Mouse (Mus musculus) lung, postnatal 10 days (tissue): ENCODE data around the gene Parp1.

ENCODE experiments used
- DNase-seq: peaks from one replicate; pipeline ENCODE4 v3.0.0; 2021

Parp1 gene

DNA sequence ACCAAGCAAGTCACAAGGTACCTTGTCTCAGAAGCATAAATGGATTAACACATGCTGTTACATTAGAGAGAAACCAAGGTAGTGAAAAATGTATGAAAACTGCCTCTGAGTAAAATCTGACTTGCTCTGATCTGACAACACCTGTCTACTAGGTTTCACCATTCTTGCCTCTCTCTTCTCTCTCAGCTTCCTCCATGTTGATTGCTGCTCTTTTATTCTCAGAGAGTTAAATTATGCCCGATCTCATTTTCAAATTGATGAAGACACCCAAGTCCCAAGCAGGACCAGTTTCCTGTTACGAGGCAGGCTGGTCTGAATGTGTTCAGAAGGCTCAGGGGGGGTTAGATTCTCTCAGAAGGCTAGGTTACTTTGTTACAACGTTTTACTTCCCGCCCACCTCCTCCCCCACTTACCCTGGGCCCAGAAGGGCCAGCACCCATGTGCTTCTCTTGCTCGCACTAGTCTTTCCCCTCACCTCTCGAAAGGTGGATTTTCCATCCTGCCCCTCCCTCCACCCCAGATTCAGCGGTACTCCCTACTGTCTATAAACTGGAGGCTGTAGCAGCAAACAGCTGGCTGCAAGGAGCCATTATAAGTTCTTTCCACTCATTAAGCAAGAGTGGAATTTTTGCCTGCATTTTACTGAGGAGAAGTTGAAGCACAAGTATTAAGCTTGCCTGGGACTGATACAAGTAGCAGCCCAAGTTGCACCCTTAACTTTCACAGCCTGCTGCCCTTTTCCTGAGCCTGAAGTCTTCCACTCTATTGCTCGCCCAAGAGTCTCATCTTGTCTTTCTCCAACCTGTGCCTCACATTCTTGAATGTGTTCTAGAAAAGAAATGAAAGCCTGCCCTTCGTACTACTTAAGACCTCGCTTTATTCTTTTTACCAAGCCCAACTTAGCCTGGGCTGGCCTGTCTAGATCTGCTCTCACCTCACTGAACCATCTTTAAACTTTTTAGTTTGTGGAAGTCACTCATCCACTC is 71.0 kb downstream of the Parp1 start:
- no peak for DNase-seq

DNA sequence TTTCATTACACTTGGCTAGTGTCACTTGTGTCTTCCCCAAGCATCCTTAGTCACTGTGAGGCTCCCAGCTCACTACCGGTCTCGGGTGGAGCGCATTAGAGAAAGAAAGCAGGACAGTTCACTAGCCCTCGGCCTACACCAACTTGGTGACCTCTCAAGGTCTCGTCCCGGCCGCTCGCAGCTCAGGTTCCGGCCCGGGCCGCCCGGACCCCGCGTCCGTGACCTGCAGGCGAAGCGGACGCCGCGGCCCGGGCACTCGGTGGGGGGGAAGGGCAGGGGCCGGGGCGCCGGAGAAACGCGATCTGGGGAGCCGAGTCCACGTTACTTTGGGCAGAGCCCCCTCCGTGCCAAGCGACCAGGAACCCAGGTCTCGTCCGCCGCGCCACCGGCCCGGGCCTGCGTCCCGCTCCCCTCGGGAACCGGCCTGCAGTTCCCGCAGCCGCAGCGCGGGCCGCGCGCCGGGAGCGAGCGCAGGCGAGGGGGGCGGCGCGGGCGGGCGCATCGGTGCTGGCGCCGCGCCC is 71.9 kb downstream of the Parp1 start:
- DNase-seq = peak; percentile 35

DNA sequence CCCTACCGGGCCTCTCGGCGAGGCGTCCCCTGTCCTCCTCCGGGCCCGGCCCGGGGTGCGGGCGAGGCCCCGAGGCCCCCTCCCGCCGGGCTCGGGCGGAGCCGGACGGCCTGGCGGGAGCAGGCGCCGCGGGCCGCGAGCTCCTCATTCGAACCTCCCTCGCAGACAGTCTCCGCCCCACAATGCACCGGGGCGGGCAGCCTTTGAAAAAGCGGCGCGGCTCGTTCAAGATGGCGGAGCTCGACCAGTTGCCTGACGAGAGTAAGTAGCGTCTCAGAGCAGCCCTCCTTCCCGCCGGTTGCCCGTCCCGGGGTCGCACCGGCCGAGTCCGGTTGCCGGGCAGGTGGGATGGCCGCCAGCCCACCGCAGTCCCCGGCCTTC is 72.4 kb downstream of the Parp1 start, which contains the start of gene Lin9:
Gene Lin9 (plus strand): TSS at position 14 of the 381 bp plus-strand sequence.
- DNase-seq = peak; percentile 94

DNA sequence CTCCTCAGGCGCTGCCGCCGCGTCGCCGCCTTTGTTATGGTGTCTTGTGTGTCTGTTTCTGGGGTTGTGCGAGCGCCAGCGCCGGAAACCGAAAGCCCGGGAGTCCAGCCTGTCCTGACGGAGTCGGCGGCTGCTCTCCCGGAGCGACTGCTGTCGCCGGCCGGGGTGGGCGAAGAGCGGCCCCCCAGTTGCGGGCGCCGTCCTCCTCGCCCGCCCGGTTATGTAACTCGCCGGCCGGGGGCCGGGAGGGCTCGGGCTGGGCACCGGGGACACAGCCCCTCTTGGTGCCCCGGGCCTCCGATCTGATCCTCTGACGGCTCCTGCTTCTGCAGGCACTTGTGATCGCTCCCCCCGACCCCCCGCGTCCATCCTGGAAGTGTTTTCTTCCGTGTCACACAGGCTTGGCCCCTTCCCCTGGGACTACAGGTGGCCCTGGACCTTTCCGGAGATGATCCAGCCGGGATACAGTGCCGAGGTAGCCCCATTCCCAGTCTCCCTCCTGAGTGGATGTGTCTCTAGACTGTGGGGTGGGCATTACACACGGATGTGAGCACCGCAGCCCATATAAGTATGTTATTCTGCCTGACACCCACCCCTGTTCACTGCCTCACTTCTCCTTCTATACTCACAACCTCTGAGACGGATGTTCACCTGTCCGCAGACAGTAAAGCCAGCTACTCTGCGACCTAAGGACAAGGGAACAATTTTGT is 72.9 kb downstream of the Parp1 start:
- peak; percentile 14 for DNase-seq

DNA sequence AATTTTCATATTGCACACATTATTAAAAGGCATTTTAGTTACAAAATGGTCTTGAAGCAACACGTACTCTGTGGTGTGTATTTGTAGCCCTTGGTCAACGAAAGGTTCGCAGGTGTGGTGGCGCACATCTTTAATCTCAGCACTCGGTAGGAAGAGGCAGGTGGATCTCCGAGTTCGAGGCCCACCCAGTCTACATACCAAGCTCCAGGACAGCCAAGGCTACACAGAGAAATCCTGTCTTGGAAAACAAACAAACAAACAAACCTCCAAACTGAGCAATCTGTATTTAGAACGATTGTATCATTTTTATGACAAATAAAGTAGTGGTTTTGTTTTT is 73.5 kb downstream of the Parp1 start:
- no peak for DNase-seq
